13 mouse cellular contexts compared by ENCODE assay signal in the genomic region with DNA sequence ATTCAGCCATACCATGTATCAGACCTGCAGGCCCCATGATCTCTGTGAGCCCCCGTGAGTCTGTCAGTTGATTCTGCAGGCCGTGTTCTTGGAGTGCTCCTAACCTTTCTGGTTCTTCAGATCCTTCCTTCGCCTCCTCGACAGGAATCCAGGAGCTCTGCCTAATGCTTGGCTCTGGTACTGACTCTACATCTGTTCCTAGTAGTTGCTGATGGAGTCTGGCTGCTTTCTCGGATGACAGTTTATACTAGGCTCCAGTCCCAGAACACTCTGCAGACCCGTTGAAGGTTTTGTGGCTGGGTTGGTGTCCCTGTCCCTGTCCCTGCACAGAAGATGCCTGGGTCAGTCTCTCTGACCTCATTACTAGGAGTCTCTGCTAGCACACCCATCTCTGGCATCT.
DNase-seq lines count a peak whose midpoint lies in the region.
"Had no signal": no experiment of that assay in that cellular context is flagged by ENCODE, and none has a peak within 500 bp of the region (broad histone marks: within the 10 kb centered on the region; RNA-seq: fewer than 3 reads in every experiment).

No protein-coding gene starts in this region.

- DNase-seq in cerebellum, adult 8-10 months = peak; percentile 9
- no peak for DNase-seq in cerebellum, adult 11 months
- peak; percentile 45 for DNase-seq in gastrocnemius, adult 18-20 months (ENCODE audit: low spot score)
- DNase-seq in gastrocnemius, postnatal 10 days = no peak
- DNase-seq in left cerebral cortex, postnatal 25 days (ENCODE audit: low spot score in 2 of 2) = peak; percentile 11 to 30
- no peak for DNase-seq in left cerebral cortex, adult 8-10 months (ENCODE audit: low spot score in 2 of 2)
- peak; percentile 31 for DNase-seq in gastrocnemius, postnatal 14 days
- DNase-seq in kidney, adult 11 months = no peak
- DNase-seq: adrenal gland, postnatal 25 days; kidney, adult 18-20 months; kidney, postnatal 25 days; lung, embryonic 14.5 days; thymus, adult 2 months had no signal

- intact Hi-C loops in left cerebral cortex, postnatal 25 days (cut with DNase I) = no loop called here
- intact Hi-C loops in gastrocnemius, postnatal 14 days (cut with DNase I; ENCODE audit: low total_unique reads) = no loop called here

Comparison
In these comparisons a context has a peak if more than half of its experiments do, and no peak if none do; other contexts are left out.
1. DNase-seq: peak in cerebellum, adult 8-10 months (single experiment), gastrocnemius, adult 18-20 months (single experiment), left cerebral cortex, postnatal 25 days (2 of 2) and gastrocnemius, postnatal 14 days (single experiment); none in cerebellum, adult 11 months (single experiment), gastrocnemius, postnatal 10 days (single experiment), left cerebral cortex, adult 8-10 months (0 of 2) and kidney, adult 11 months (single experiment).